Mouse (Mus musculus): ENCODE results near the gene Fxyd4. TPM values are rescaled to one million over a fixed set of nuclear protein-coding genes. Genes with fewer than 3 reads are reported as not detected.

The Fxyd4 gene
- polyA plus RNA-seq, 2 experiments, result not detected

- H3K27me3 ChIP-seq (ENCODE audit: control insufficient read depth, insufficient read depth, low read length), result no peaks in the 10 kb centered on the region
- no peak for TF ChIP-seq CTCF (IDR thresholded peaks at IDR 0.05; ENCODE audit: low read depth)
- TF ChIP-seq EP300 (IDR thresholded peaks at IDR 0.05; ENCODE audit: low read depth), result no peak
- H3K27ac ChIP-seq, result no peak overlapping the region
- peak overlapping the region; percentile 88 for H3K4me2 ChIP-seq (ENCODE audit: low read depth)
- H3K4me3 ChIP-seq (ENCODE audit: insufficient read depth in 1 of 2, low read depth in 2 of 2, low read length in 2 of 2), result peak overlapping the region; percentile 35 to 73; a peak in 3 of 4 replicates
- WGBS (ENCODE audit: insufficient replicate concordance), result 34% methylated on average over 6 of the region's 6 CpGs
- H3K4me1 ChIP-seq (replicated peaks; ENCODE audit: control insufficient read depth in 2 of 2, insufficient read depth in 2 of 2, low read length in 1 of 2), result peaks cover 35 to 40% of the 10 kb centered on the region in 2 experiments
- H3K9me3 ChIP-seq (ENCODE audit: control insufficient read depth, low read length), result no peaks in the 10 kb centered on the region
- no peak overlapping the region for H3K9ac ChIP-seq (replicated peaks)
- H3K36me3 ChIP-seq (replicated peaks; ENCODE audit: control insufficient read depth, insufficient read depth, low read depth), result no peaks in the 10 kb centered on the region; the same call in none of the 2 replicates
- no peak for ATAC-seq (ENCODE audit: insufficient read depth)
- DNase-seq (ENCODE audit: low read depth in 3 of 3, low spot score in 3 of 3), result no peak
Measured at GRCm38 (mm10) chr6:117910120-117910661, 27.3 kb downstream of the Fxyd4 start.

GRCm38 (mm10) chr6:117908424-117908900 lies 29.0 kb downstream of the Fxyd4 start:
- peak overlapping the region; percentile 91 for H3K27ac ChIP-seq
- no peak for DNase-seq (ENCODE audit: low read depth in 3 of 3, low spot score in 3 of 3)
- no peaks in the 10 kb centered on the region for H3K9me3 ChIP-seq (ENCODE audit: control insufficient read depth, low read length)
- TF ChIP-seq CTCF (IDR thresholded peaks at IDR 0.05; ENCODE audit: low read depth), result no peak
- no peak for TF ChIP-seq EP300 (IDR thresholded peaks at IDR 0.05; ENCODE audit: low read depth)
- H3K4me1 ChIP-seq (replicated peaks; ENCODE audit: control insufficient read depth in 2 of 2, insufficient read depth in 2 of 2, low read length in 1 of 2), result peaks cover 29 to 31% of the 10 kb centered on the region in 2 experiments
- peak overlapping the region; percentile 88 for H3K4me2 ChIP-seq (ENCODE audit: low read depth)
- ATAC-seq (ENCODE audit: insufficient read depth), result no peak
- no peaks in the 10 kb centered on the region; the same call in 1 of the 2 replicates for H3K36me3 ChIP-seq (replicated peaks; ENCODE audit: control insufficient read depth, insufficient read depth, low read depth)
- peak overlapping the region; percentile 73 to 94 for H3K4me3 ChIP-seq (ENCODE audit: insufficient read depth in 1 of 2, low read depth in 2 of 2, low read length in 2 of 2)
- under 1% methylated on average over 14 of the region's 14 CpGs for WGBS (ENCODE audit: insufficient replicate concordance)
- H3K27me3 ChIP-seq (ENCODE audit: control insufficient read depth, insufficient read depth, low read length), result no peaks in the 10 kb centered on the region
- peak overlapping the region; percentile 98 for H3K9ac ChIP-seq (replicated peaks)

- no peaks in the 10 kb centered on the region for H3K27me3 ChIP-seq (ENCODE audit: control insufficient read depth, insufficient read depth, low read length)
- DNase-seq (ENCODE audit: low read depth in 3 of 3, low spot score in 3 of 3) (no peak), ATAC-seq (ENCODE audit: insufficient read depth) (peak; percentile 0; the same call in 1 of the 2 replicates)
- TF ChIP-seq CTCF (IDR thresholded peaks at IDR 0.05; ENCODE audit: low read depth) (no peak), EP300 (IDR thresholded peaks at IDR 0.05; ENCODE audit: low read depth) (no peak)
- H3K27ac ChIP-seq, result peak overlapping the region; percentile 91
- no peaks in the 10 kb centered on the region for H3K9me3 ChIP-seq (ENCODE audit: control insufficient read depth, low read length)
- peaks cover 26% of the 10 kb centered on the region in 2 experiments for H3K4me1 ChIP-seq (replicated peaks; ENCODE audit: control insufficient read depth in 2 of 2, insufficient read depth in 2 of 2, low read length in 1 of 2)
- under 1% methylated on average over 26 of the region's 26 CpGs for WGBS (ENCODE audit: insufficient replicate concordance)
- H3K36me3 ChIP-seq (replicated peaks; ENCODE audit: control insufficient read depth, insufficient read depth, low read depth), result no peaks in the 10 kb centered on the region
- H3K9ac ChIP-seq (replicated peaks), result peak overlapping the region; percentile 98
- peak overlapping the region; percentile 73 to 94 for H3K4me3 ChIP-seq (ENCODE audit: insufficient read depth in 1 of 2, low read depth in 2 of 2, low read length in 2 of 2)
- peak overlapping the region; percentile 88 for H3K4me2 ChIP-seq (ENCODE audit: low read depth)
Measured at GRCm38 (mm10) chr6:117907979-117908355, 29.5 kb downstream of the Fxyd4 start.

- Histone ChIP-seq H3K36me3 (replicated peaks; ENCODE audit: control insufficient read depth, insufficient read depth, low read depth) (no peaks in the 10 kb centered on the region), H3K4me2 (ENCODE audit: low read depth) (peak overlapping the region; percentile 88), H3K27ac (peak overlapping the region; percentile 91), H3K4me1 (replicated peaks; ENCODE audit: control insufficient read depth in 2 of 2, insufficient read depth in 2 of 2, low read length in 1 of 2) (peaks cover 31 to 32% of the 10 kb centered on the region in 2 experiments), H3K27me3 (ENCODE audit: control insufficient read depth, insufficient read depth, low read length) (no peaks in the 10 kb centered on the region), H3K9ac (replicated peaks) (peak overlapping the region; percentile 98), H3K9me3 (ENCODE audit: control insufficient read depth, low read length) (no peaks in the 10 kb centered on the region), H3K4me3 (ENCODE audit: insufficient read depth in 1 of 2, low read depth in 2 of 2, low read length in 2 of 2) (peak overlapping the region; percentile 73 to 94)
- TF ChIP-seq EP300 (IDR thresholded peaks at IDR 0.05; ENCODE audit: low read depth), result no peak; the same call in 1 of the 2 replicates
- TF ChIP-seq CTCF (IDR thresholded peaks at IDR 0.05; ENCODE audit: low read depth), result peak; percentile 1; the same call in 1 of the 2 replicates
- DNase-seq (ENCODE audit: low read depth in 3 of 3, low spot score in 3 of 3) (peak; percentile 78 to 86 (median 78)), ATAC-seq (ENCODE audit: insufficient read depth) (peak; percentile 64)
- under 1% methylated on average over 61 of the region's 77 CpGs for WGBS (ENCODE audit: insufficient replicate concordance)
Measured at GRCm38 (mm10) chr6:117907301-117907978, 30.1 kb downstream of the Fxyd4 start.

Data from liver, embryonic 14.5 days (tissue).